Mouse (Mus musculus): ENCODE results near the gene Tbc1d30. TPM values are rescaled to one million over a fixed set of nuclear protein-coding genes. Genes with fewer than 3 reads are reported as not detected.

Tbc1d30 gene
- total and polyA plus RNA-seq, 2 experiments from 2014 or later, result 1.1 to 14.7 TPM

- DNase-seq (ENCODE audit: low spot score), result no peak
- Histone ChIP-seq H3K4me3 (ENCODE audit: low read depth, low read length) (no peak overlapping the region), H3K4me1 (ENCODE audit: control insufficient read depth, insufficient read depth) (peaks cover 6% of the 10 kb centered on the region; the same call in 1 of the 2 replicates), H3K27me3 (ENCODE audit: control insufficient read depth, insufficient read depth, low read length) (no peaks in the 10 kb centered on the region), H3K4me2 (ENCODE audit: low read depth, low read length) (no peak overlapping the region), H3K9ac (replicated peaks; ENCODE audit: low read depth, low read length) (no peak overlapping the region), H3K9me3 (replicated peaks; ENCODE audit: control insufficient read depth, low read length) (no peaks in the 10 kb centered on the region), H3K27ac (ENCODE audit: low read depth) (no peak overlapping the region), H3K36me3 (replicated peaks; ENCODE audit: control insufficient read depth, insufficient read depth, low read length) (peaks cover 32% of the 10 kb centered on the region)
- no peak for TF ChIP-seq EP300 (IDR thresholded peaks at IDR 0.05; ENCODE audit: low read depth)
- peak; percentile 21 for TF ChIP-seq CTCF (IDR thresholded peaks at IDR 0.05; ENCODE audit: low read depth)
- no peak for ATAC-seq (ENCODE audit: insufficient read depth, low read depth)
- 93% methylated on average over 6 of the region's 6 CpGs for WGBS
Observed at GRCm38 (mm10) chr10:121370777-121371176, 19.7 kb upstream of the Tbc1d30 start.

GRCm38 (mm10) chr10:121368783-121369465 lies 17.8 kb upstream of the Tbc1d30 start:
- ATAC-seq (ENCODE audit: insufficient read depth, low read depth) (no peak), DNase-seq (ENCODE audit: low spot score) (no peak)
- H3K4me2 ChIP-seq (ENCODE audit: low read depth, low read length), result no peak overlapping the region
- WGBS, result 88% methylated on average over 18 of the region's 18 CpGs
- no peak for TF ChIP-seq CTCF (IDR thresholded peaks at IDR 0.05; ENCODE audit: low read depth)
- no peak for TF ChIP-seq EP300 (IDR thresholded peaks at IDR 0.05; ENCODE audit: low read depth)
- no peaks in the 10 kb centered on the region for H3K9me3 ChIP-seq (replicated peaks; ENCODE audit: control insufficient read depth, low read length)
- no peak overlapping the region for H3K9ac ChIP-seq (replicated peaks; ENCODE audit: low read depth, low read length)
- H3K27ac ChIP-seq (ENCODE audit: low read depth), result no peak overlapping the region
- H3K4me1 ChIP-seq (ENCODE audit: control insufficient read depth, insufficient read depth), result peaks cover 11% of the 10 kb centered on the region; the same call in 1 of the 2 replicates
- H3K36me3 ChIP-seq (replicated peaks; ENCODE audit: control insufficient read depth, insufficient read depth, low read length), result peaks cover 14% of the 10 kb centered on the region
- H3K27me3 ChIP-seq (ENCODE audit: control insufficient read depth, insufficient read depth, low read length), result no peaks in the 10 kb centered on the region
- no peak overlapping the region for H3K4me3 ChIP-seq (ENCODE audit: low read depth, low read length)

- no peak overlapping the region for H3K9ac ChIP-seq (replicated peaks; ENCODE audit: low read depth, low read length)
- ATAC-seq (ENCODE audit: insufficient read depth, low read depth) (no peak), DNase-seq (ENCODE audit: low spot score) (no peak)
- no peak overlapping the region for H3K4me3 ChIP-seq (ENCODE audit: low read depth, low read length)
- 79% methylated on average over 9 of the region's 9 CpGs for WGBS
- TF ChIP-seq CTCF (IDR thresholded peaks at IDR 0.05; ENCODE audit: low read depth) (no peak), EP300 (IDR thresholded peaks at IDR 0.05; ENCODE audit: low read depth) (no peak)
- H3K4me1 ChIP-seq (ENCODE audit: control insufficient read depth, insufficient read depth), result peaks cover 11% of the 10 kb centered on the region; the same call in 1 of the 2 replicates
- no peak overlapping the region for H3K4me2 ChIP-seq (ENCODE audit: low read depth, low read length)
- no peaks in the 10 kb centered on the region for H3K9me3 ChIP-seq (replicated peaks; ENCODE audit: control insufficient read depth, low read length)
- H3K27me3 ChIP-seq (ENCODE audit: control insufficient read depth, insufficient read depth, low read length), result no peaks in the 10 kb centered on the region
- H3K27ac ChIP-seq (ENCODE audit: low read depth), result no peak overlapping the region
- H3K36me3 ChIP-seq (replicated peaks; ENCODE audit: control insufficient read depth, insufficient read depth, low read length), result peaks cover 8% of the 10 kb centered on the region
Observed at GRCm38 (mm10) chr10:121367780-121368179, 16.7 kb upstream of the Tbc1d30 start.

- Histone ChIP-seq H3K9ac (replicated peaks; ENCODE audit: low read depth, low read length) (no peak overlapping the region), H3K4me3 (ENCODE audit: low read depth, low read length) (no peak overlapping the region), H3K27ac (ENCODE audit: low read depth) (no peak overlapping the region), H3K4me1 (ENCODE audit: control insufficient read depth, insufficient read depth) (peaks cover 11% of the 10 kb centered on the region; the same call in 1 of the 2 replicates), H3K4me2 (ENCODE audit: low read depth, low read length) (no peak overlapping the region), H3K9me3 (replicated peaks; ENCODE audit: control insufficient read depth, low read length) (no peaks in the 10 kb centered on the region), H3K27me3 (ENCODE audit: control insufficient read depth, insufficient read depth, low read length) (no peaks in the 10 kb centered on the region), H3K36me3 (replicated peaks; ENCODE audit: control insufficient read depth, insufficient read depth, low read length) (peaks cover 8% of the 10 kb centered on the region)
- DNase-seq (ENCODE audit: low spot score) (no peak), ATAC-seq (ENCODE audit: insufficient read depth, low read depth) (no peak)
- TF ChIP-seq EP300 (IDR thresholded peaks at IDR 0.05; ENCODE audit: low read depth) (no peak), CTCF (IDR thresholded peaks at IDR 0.05; ENCODE audit: low read depth) (no peak)
- WGBS, result 83% methylated on average over 13 of the region's 13 CpGs
Observed at GRCm38 (mm10) chr10:121367271-121367670, 16.2 kb upstream of the Tbc1d30 start.

- no peak for ATAC-seq (ENCODE audit: insufficient read depth, low read depth)
- 8% methylated on average over 9 of the region's 9 CpGs for WGBS
Observed at GRCm38 (mm10) chr10:121365781-121366272, 14.7 kb upstream of the Tbc1d30 start.

More at GRCm38 (mm10) chr10:121365781-121366272, 14.7 kb upstream of the Tbc1d30 start:
- Histone ChIP-seq H3K4me3 (ENCODE audit: low read depth, low read length) (peak overlapping the region; percentile 87), H3K9ac (replicated peaks; ENCODE audit: low read depth, low read length) (peak overlapping the region; percentile 75), H3K27ac (ENCODE audit: low read depth) (no peak overlapping the region), H3K36me3 (replicated peaks; ENCODE audit: control insufficient read depth, insufficient read depth, low read length) (no peaks in the 10 kb centered on the region; the same call in 1 of the 2 replicates), H3K9me3 (replicated peaks; ENCODE audit: control insufficient read depth, low read length) (no peaks in the 10 kb centered on the region), H3K4me2 (ENCODE audit: low read depth, low read length) (peak overlapping the region; percentile 95), H3K27me3 (ENCODE audit: control insufficient read depth, insufficient read depth, low read length) (no peaks in the 10 kb centered on the region), H3K4me1 (ENCODE audit: control insufficient read depth, insufficient read depth) (peaks cover 11% of the 10 kb centered on the region; the same call in 1 of the 2 replicates)
- no peak for DNase-seq (ENCODE audit: low spot score)
- TF ChIP-seq EP300 (IDR thresholded peaks at IDR 0.05; ENCODE audit: low read depth) (no peak), CTCF (IDR thresholded peaks at IDR 0.05; ENCODE audit: low read depth) (no peak)
